8 mouse cellular contexts compared by ENCODE assay signal in genomic region chr10:23787062-23787821, GRCm38 (mm10). TPM values are rescaled to one million over a fixed set of nuclear protein-coding genes. Genes with fewer than 3 reads are reported as not detected.
DNase-seq lines count a peak whose midpoint lies in the region; ATAC-seq lines count a peak whose summit lies in the region.

Gene Rps12 (minus strand): TSS chr10:23787275.

- H3K4me3 ChIP-seq in hindbrain, embryonic 16.5 days (ENCODE audit: low read length) = peak within 1 kb of the TSS; percentile 87
- peak within 1 kb of the TSS; percentile 87 for H3K4me3 ChIP-seq in macrophage (ENCODE audit: inconsistent target)

- peaks cover 15% of the 10 kb centered on the region for H3K36me3 ChIP-seq in hindbrain, embryonic 16.5 days (ENCODE audit: control insufficient read depth, insufficient read depth, low read length)
- H3K36me3 ChIP-seq in macrophage (ENCODE audit: inconsistent target) = peaks cover 21% of the 10 kb centered on the region; the same call in 1 of the 2 replicates

- DNase-seq in WW6 (ENCODE audit: low read depth, low spot score) = peak; percentile 94
- DNase-seq in cerebellum, postnatal 4 days (ENCODE audit: low spot score in 2 of 2) = peak; percentile 97 to 98
- peak; percentile 99 for DNase-seq in gastrocnemius, adult 18-20 months (ENCODE audit: low spot score)
- DNase-seq in left cerebral cortex, adult 18-20 months (ENCODE audit: low spot score in 2 of 2) = peak; percentile 98 to 99
- DNase-seq in right cerebral cortex, adult 18-20 months = peak; percentile 98
- DNase-seq in urinary bladder, postnatal 10 days (ENCODE audit: low spot score) = peak; percentile 94

- peak; percentile 99 for ATAC-seq in hindbrain, embryonic 16.5 days

- WGBS in hindbrain, embryonic 16.5 days = under 1% methylated on average over 51 of the region's 51 CpGs
- 1% methylated on average over 51 of the region's 51 CpGs for WGBS in macrophage (ENCODE audit: missing documents)

- H3K9ac ChIP-seq in hindbrain, embryonic 16.5 days (ENCODE audit: low read depth, low read length) = peak within 1 kb of the TSS; percentile 86

- H3K27me3 ChIP-seq in hindbrain, embryonic 16.5 days (replicated peaks; ENCODE audit: control insufficient read depth, insufficient read depth, low read length) = no peaks in the 10 kb centered on the region

- H3K27ac ChIP-seq in hindbrain, embryonic 16.5 days (ENCODE audit: low read depth, low read length) = peak within 1 kb of the TSS; percentile 76
- peak within 1 kb of the TSS; percentile 79 for H3K27ac ChIP-seq in macrophage

- H3K9me3 ChIP-seq in hindbrain, embryonic 16.5 days (ENCODE audit: control insufficient read depth, low read length) = no peaks in the 10 kb centered on the region

- peaks cover 21% of the 10 kb centered on the region for H3K79me2 ChIP-seq in macrophage (ENCODE audit: inconsistent target)

- H3K4me2 ChIP-seq in hindbrain, embryonic 16.5 days (ENCODE audit: low read length) = peak within 1 kb of the TSS; percentile 96

- H3K4me1 ChIP-seq in hindbrain, embryonic 16.5 days (ENCODE audit: control insufficient read depth, insufficient read depth, low read depth, low read length) = peaks cover 26% of the 10 kb centered on the region

RNA-seq across cellular contexts. Expression of gene Rps12, which starts in this region (rescaled TPM):
- 100 to 1,000 TPM; 183 to 193 TPM for total RNA-seq in gastrocnemius, adult 18-20 months (2021)
- polyA plus RNA-seq in hindbrain, embryonic 16.5 days (2015; fragmentation: Nextera tagmentation; extraction: Ambion mirVana) = 82.7 and 89.6 TPM in 2 replicates
- 100 to 1,000 TPM; 216 to 218 TPM for total RNA-seq in left cerebral cortex, adult 18-20 months (2021)
- total RNA-seq in macrophage (2018; cell fraction: chromatin; rRNA removed) = 100 to 1,000 TPM in 23 of 26 experiments, 10 to 100 TPM in 3; 75.3 to 366 (median 135) TPM
- 1,000 to 10,000 TPM; 1,022 to 2,773 (median 1,792) TPM for total RNA-seq in macrophage (2018; cell fraction: cytosol; rRNA removed)
- 100 to 1,000 TPM; 214 to 596 (median 294) TPM for total RNA-seq in macrophage (2018; cell fraction: nucleus; rRNA removed)
- polyA plus RNA-seq in macrophage (2018) = 762 to 2,105 TPM (median 1,911 TPM) in 3 replicates

Comparison
In these comparisons a context has a peak if more than half of its experiments do, and no peak if none do; other contexts are left out.
1. Peak in every context shown above with its lines: DNase-seq, ATAC-seq, H3K4me3 ChIP-seq and H3K27ac ChIP-seq.